Mouse (Mus musculus): ENCODE results near the gene Defb25.

Defb25 gene

GRCm38 (mm10) chr2:152573484-152573883 is 49.4 kb downstream of the Defb25 start:
- DNase-seq (ENCODE audit: extremely low spot score, low spot score): no peak
